Mouse (Mus musculus) kidney, postnatal 0 days (tissue): ENCODE results near the gene Wnt7b. TPM values are rescaled to one million over a fixed set of nuclear protein-coding genes. Genes with fewer than 3 reads are reported as not detected.

Experiments
- ATAC-seq: fragments of 200-750 bp; cut with Nextera tagmentation; replicated peaks from 2 replicates; pipeline ENCODE4 v1.8.0; 2017; ENCODE audit warnings: low read depth, moderate number of reproducible peaks, moderate TSS enrichment, moderate library complexity; ENCODE audit not compliant: low FRiP score
- DNase-seq: peaks from one replicate; pipeline ENCODE4 v3.0.0-alpha.2; 2016; ENCODE audit warnings: low spot score
- H3K27ac ChIP-seq: fragments of 300-500 bp; sonication (generic); 2 replicates; pipeline ENCODE4 v1.5.1; 2014; ENCODE audit warnings: mild to moderate bottlenecking
- H3K27me3 ChIP-seq: fragments of 300-500 bp; sonication (generic); 2 replicates; pipeline ENCODE4 v1.6.1; 2014; ENCODE audit warnings: low read length, mixed read lengths; ENCODE audit not compliant: insufficient read depth
- H3K36me3 ChIP-seq: fragments of 300-500 bp; sonication (generic); 2 replicates; pipeline ENCODE4 v1.6.1; 2014; ENCODE audit warnings: low read length, mixed read lengths; ENCODE audit not compliant: insufficient read depth
- H3K4me1 ChIP-seq: fragments of 300-500 bp; sonication (generic); replicated peaks from 2 replicates; pipeline ENCODE4 v1.6.1; 2014; ENCODE audit warnings: antibody characterized with exemption, low read length, mixed read lengths; ENCODE audit not compliant: insufficient read depth
- H3K4me2 ChIP-seq: fragments of 300-500 bp; sonication (generic); 2 replicates; pipeline ENCODE4 v1.6.1; 2014; ENCODE audit warnings: mild to moderate bottlenecking, low read length, moderate library complexity, mixed read lengths
- H3K4me3 ChIP-seq: fragments of 300-500 bp; sonication (generic); replicated peaks from 2 replicates; pipeline ENCODE4 v1.5.1; 2014; ENCODE audit warnings: low read depth, low read length
- H3K9ac ChIP-seq: fragments of 300-500 bp; sonication (generic); 2 replicates; pipeline ENCODE4 v1.6.1; 2014; ENCODE audit warnings: low read depth, low read length
- H3K9me3 ChIP-seq: fragments of 300-500 bp; sonication (generic); replicated peaks from 2 replicates; pipeline ENCODE4 v1.6.1; 2016; ENCODE audit warnings: low read length, inconsistent platforms, mixed read lengths
- CTCF ChIP-seq: IDR thresholded peaks from 2 replicates; pipeline ENCODE4 v1.5.1; 2016; ENCODE audit warnings: antibody characterized with exemption, low read depth, mild to moderate bottlenecking, moderate library complexity
- WGBS: fragments of 180-500 bp; shearing (Covaris S2); extraction: QIAGEN DNeasy Blood & Tissue Kit; methylation state at CpG from one replicate; pipeline ENCODE4 v1.1.7; 2014; 5-methylcytosine and 5-hydroxymethylcytosine counted together
- polyA plus RNA-seq: library from polyadenylated mRNA; unstranded; fragments of >200 nt; fragmentation: Nextera tagmentation; extraction: Ambion mirVana; gene quantifications from 2 replicates; pipeline ENCODE4 v1.2.1, GENCODE M21; 2015

Wnt7b gene
- polyA plus RNA-seq, 1 experiment from 2014 or later: 26.3 TPM

- Histone ChIP-seq H3K9ac (no peak overlapping the region), H3K4me2 (no peak overlapping the region), H3K27ac (no peak overlapping the region), H3K27me3 (no peaks in the 10 kb centered on the region), H3K9me3 (no peaks in the 10 kb centered on the region), H3K4me3 (no peak overlapping the region), H3K36me3 (no peaks in the 10 kb centered on the region), H3K4me1 (0 out of 2 replicates have a peak, but pooled peaks cover 6% of the 10 kb centered on the region)
- 72% methylated on average over 5 of the region's 5 CpGs for WGBS
- ATAC-seq (no peak), DNase-seq (no peak)
- no peak for TF ChIP-seq CTCF
Measured at GRCm38 (mm10) chr15:85598443-85598842, 16.2 kb upstream of the Wnt7b start.

- Histone ChIP-seq H3K4me3 (no peak overlapping the region), H3K9me3 (no peaks in the 10 kb centered on the region), H3K9ac (no peak overlapping the region), H3K4me1 (0 out of 2 replicates have a peak, but pooled peaks cover 6% of the 10 kb centered on the region), H3K27ac (no peak overlapping the region), H3K36me3 (no peaks in the 10 kb centered on the region), H3K27me3 (no peaks in the 10 kb centered on the region), H3K4me2 (no peak overlapping the region)
- no peak for ATAC-seq
- WGBS: 66% methylated on average over 3 of the region's 3 CpGs
- TF ChIP-seq CTCF: peak; percentile 55
- no peak for DNase-seq
Measured at GRCm38 (mm10) chr15:85597403-85597802, 15.1 kb upstream of the Wnt7b start.

DNA sequence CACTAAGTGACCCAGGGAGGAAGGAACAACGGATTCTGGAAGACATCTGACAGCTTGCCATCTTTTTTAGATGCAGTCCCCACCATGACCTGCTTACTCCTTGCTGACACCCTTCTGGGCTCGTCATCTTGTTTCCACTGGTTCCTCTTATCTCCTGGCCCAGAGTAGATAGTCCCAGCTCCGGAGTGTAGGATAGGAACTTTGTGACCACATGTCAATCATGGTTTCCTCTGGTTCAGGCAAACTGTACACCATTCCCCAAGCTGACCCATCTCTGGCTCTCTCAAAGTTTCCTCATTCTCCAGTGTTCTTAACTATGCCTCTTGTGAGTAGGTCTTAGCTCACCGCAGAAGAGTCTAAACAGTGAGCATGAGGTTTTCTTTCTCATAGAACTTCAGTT is 10.4 kb upstream of the Wnt7b start:
- no peak overlapping the region for H3K4me3 ChIP-seq
- H3K9ac ChIP-seq: no peak overlapping the region
- no peaks in the 10 kb centered on the region for H3K27me3 ChIP-seq
- TF ChIP-seq CTCF: no peak
- ATAC-seq: no peak
- no peaks in the 10 kb centered on the region for H3K36me3 ChIP-seq
- no peaks in the 10 kb centered on the region for H3K9me3 ChIP-seq
- no peaks in the 10 kb centered on the region for H3K4me1 ChIP-seq
- H3K4me2 ChIP-seq: no peak overlapping the region
- no peak for DNase-seq
- H3K27ac ChIP-seq: no peak overlapping the region
- WGBS: 74% methylated on average over 4 of the region's 4 CpGs

GRCm38 (mm10) chr15:85590831-85591230 is 8.6 kb upstream of the Wnt7b start:
- Histone ChIP-seq H3K4me3 (no peak overlapping the region), H3K27ac (no peak overlapping the region), H3K27me3 (no peaks in the 10 kb centered on the region), H3K4me2 (no peak overlapping the region), H3K4me1 (no peaks in the 10 kb centered on the region), H3K9ac (no peak overlapping the region), H3K9me3 (no peaks in the 10 kb centered on the region), H3K36me3 (no peaks in the 10 kb centered on the region)
- 92% methylated on average over 10 of the region's 10 CpGs for WGBS
- no peak for TF ChIP-seq CTCF
- ATAC-seq (no peak), DNase-seq (no peak)

DNA sequence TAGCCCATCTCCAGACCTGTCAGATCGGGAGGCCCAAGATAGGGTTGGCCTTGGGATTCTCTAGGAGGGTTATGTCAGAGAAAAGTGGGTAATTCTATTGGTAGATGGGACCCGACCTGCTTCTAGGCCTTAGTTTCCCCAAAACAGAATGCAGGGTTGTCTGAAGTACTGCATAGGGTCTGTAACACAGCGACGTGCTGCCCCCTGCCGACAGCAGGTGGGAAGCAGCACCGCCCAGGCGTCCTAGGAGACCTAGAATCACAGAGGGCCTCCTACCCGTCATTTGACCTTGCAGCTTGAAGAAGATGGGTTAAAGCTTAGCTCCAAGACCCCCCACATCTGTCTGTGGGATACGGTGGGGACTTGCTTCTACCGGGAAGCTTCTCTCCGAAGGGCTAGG is 1.2 kb upstream of the Wnt7b start:
- Histone ChIP-seq H3K4me2 (no peak overlapping the region), H3K4me1 (peaks cover 20% of the 10 kb centered on the region; the same call in 1 of the 2 replicates), H3K9me3 (no peaks in the 10 kb centered on the region), H3K4me3 (no peak overlapping the region), H3K27ac (no peak overlapping the region), H3K36me3 (no peaks in the 10 kb centered on the region), H3K9ac (no peak overlapping the region), H3K27me3 (peaks cover 44% of the 10 kb centered on the region)
- peak; percentile 78 for TF ChIP-seq CTCF
- 5% methylated on average over 11 of the region's 11 CpGs for WGBS
- ATAC-seq (0 out of 2 replicates have a peak, but pooled peaks have one; percentile 53), DNase-seq (peak; percentile 75)

DNA sequence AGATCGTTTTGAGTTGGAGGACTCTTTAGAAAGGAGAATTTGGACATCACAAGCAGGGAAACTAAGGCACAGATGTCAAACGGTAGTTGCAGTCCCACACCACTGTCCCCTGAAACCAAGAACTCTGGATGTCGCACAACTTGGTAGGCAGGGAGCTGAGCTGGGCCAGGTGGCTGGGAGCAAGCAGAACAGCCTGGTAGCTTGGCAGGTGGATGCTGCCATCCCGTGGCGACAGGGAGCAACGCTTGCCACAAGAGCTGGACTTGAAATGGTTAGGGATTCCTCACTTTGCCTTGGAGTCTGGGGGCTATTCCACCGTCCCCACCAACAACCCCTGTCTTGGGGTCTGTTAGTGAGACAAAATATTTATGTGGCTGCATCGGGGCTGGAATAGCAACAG is 751 bp upstream of the Wnt7b start:
- Histone ChIP-seq H3K9me3 (no peaks in the 10 kb centered on the region), H3K36me3 (no peaks in the 10 kb centered on the region), H3K9ac (no peak overlapping the region), H3K4me3 (no peak overlapping the region), H3K27ac (no peak overlapping the region), H3K27me3 (peaks cover 48% of the 10 kb centered on the region), H3K4me1 (peaks cover 20% of the 10 kb centered on the region; the same call in 1 of the 2 replicates), H3K4me2 (0 out of 2 replicates have a peak overlapping the region, but pooled peaks have one; percentile 15)
- DNase-seq (peak; percentile 93), ATAC-seq (peak; percentile 69)
- 0% methylated on average over 8 of the region's 8 CpGs for WGBS
- peak; percentile 94 for TF ChIP-seq CTCF

- Histone ChIP-seq H3K27me3 (peaks cover 63% of the 10 kb centered on the region), H3K4me1 (peaks cover 33% of the 10 kb centered on the region; the same call in 1 of the 2 replicates), H3K9me3 (no peaks in the 10 kb centered on the region), H3K36me3 (no peaks in the 10 kb centered on the region), H3K4me3 (peak overlapping the region; percentile 61), H3K27ac (peak overlapping the region; percentile 47; the same call in 1 of the 2 replicates), H3K9ac (peak overlapping the region; percentile 60), H3K4me2 (peak overlapping the region; percentile 93)
- no peak for TF ChIP-seq CTCF
- DNase-seq (no peak), ATAC-seq (no peak)
- WGBS: 1% methylated on average over 44 of the region's 67 CpGs
Measured at GRCm38 (mm10) chr15:85581563-85582064, 659 bp downstream of the Wnt7b start.
